Mouse (Mus musculus): ENCODE data around the gene Vav2.

Vav2 gene

GRCm38 (mm10) chr2:27247487-27247863, 179.4 kb downstream of the Vav2 start:
- DNase-seq, result no peak

- DNase-seq, result no peak
Measured at GRCm38 (mm10) chr2:27246712-27247486, 179.9 kb downstream of the Vav2 start.

GRCm38 (mm10) chr2:27245947-27246346, 180.9 kb downstream of the Vav2 start:
- no peak for DNase-seq

- DNase-seq, result peak; percentile 83
Measured at GRCm38 (mm10) chr2:27237342-27237741, 189.5 kb downstream of the Vav2 start.

DNA sequence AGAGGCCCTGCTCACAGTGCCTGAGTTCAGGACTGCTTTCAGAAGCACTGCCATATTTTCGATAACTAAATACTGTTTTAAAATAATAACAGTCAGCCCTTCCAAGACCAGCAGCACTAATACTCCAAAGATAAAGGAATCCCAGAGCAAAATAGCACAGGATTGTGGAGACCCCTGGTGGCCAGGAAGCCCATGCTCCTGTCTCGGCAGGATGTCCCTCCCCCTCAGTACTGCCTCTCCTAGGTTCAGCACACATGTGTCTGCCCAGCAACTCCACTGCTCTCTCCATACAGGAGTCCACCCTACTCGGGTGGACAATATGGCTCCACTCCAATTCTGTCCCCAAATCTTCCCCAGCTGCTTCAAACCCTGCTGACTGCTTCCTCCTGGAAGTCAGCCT, 191.1 kb downstream of the Vav2 start:
- peak; percentile 72 to 73 for DNase-seq

DNA sequence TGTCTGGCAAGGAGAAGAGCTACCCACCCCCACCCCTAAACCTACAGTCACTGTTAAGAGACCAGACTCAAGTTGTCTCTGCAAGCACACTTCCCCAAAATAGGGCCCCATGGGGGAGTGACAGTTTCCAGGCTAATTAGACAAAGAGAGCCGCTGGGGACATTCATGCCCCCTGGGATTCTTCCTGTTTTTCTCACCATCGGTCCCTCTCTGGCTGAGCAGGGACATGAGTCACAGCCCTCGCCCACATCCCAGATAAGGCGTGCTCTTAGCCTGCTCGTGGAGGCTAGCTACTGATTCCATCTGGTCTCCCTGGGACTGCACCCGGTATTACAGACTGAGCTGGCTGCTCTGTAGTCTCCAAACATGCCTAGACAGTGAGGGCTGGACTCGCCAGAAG, 194.5 kb downstream of the Vav2 start:
- DNase-seq, result peak; percentile 48 to 60

DNA sequence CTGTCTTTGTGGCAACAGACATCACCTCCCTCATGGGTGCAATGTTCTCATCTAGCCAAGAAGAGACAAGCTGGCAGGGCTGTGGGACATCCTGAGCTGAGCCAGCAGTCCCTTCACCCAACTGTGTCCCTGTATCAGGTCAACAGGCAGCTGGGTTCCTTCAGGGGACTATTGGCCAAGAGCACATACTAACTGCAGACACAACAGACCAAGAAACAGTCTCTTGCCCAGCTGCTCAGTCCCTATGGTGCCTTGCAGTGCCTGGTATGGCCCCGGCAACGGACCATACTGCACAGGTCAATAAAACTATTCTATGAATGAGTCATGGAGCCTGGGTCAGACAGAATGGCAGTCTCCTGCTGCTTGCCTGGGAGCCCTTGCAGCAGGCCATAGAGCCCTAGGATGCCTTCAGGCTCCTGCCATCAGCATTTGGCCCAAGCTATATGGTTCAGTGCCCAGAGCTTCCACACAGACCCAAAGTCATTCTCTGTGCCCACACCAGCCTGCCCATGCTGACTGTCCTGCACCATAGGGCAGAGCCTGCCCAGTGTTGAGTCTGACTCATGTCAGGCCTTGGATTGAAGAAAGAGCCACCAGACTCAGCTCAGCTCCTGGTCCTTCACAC, 197.2 kb downstream of the Vav2 start:
- DNase-seq, result no peak

DNA sequence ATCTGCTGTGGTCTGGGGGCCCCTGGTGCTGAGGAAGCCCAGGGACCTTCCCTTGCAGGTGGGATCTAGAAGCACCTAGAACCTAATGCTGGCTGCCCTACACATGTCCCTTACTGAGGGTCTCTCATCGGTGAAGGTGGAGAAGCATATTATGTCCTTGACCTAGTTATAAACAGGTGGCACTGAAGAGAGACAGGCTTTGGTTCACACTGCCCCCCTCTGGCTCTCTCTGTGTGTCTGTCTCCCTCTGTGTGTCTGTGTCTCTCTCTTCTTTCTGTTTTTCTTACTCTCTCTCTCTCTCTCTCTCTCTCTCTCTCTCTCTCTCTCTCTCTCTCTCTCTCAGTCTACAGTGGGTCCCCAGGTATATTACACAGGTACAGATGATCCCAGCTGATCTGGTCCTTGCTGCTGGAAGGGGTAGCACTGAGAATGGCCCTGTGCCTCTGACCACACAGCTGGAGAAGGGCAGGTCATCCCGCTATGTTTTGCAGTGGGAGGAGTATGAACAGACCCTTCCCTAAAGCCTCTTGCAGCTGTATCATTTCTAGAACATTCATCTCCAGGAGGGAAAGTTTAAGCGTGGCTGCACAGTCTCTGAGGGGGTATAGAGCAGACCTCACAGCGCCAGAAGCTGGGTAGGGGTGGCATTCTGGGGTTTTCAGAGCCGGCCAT, 197.9 kb downstream of the Vav2 start:
- DNase-seq, result no peak

DNA sequence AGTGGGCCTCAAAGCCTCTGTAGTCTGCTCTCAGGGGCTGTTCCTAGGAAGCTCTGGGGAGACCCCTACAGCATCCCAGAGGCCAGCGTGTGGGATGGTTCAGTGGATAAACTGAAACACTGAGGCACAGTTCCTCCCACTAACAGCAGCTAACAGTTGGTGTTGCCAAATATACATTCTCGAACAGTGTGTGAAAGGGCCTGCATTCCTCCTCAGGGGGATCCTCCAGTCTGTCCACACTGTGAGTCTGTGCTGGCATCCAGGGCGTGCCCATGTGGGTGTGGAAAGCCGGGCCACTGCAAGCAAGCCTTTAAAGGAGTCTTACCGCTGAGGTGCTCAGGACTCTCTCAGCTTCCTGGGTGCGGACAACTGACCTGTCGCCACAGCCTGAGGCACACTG, 200.3 kb downstream of the Vav2 start:
- DNase-seq, result no peak

DNA sequence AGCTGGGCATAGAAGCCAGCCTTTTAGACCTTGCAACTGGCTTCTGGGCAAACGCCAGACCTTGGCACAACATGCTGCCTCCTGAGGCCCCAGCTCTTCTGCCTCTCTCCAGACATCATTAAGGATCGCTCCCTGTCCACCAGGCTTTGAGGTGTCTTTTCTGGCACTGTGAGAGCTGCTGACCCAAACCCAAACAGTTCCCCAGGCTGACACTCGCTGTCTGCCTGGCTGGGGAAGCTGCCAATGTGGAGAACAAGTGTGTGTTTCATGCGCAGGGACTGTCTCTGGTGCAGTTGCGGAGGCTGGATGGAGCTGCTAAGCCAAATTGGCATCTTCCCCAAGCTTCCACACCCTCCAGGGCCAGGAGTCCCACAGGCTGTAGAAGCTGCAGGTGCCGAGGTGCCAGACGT, 203.8 kb downstream of the Vav2 start:
- DNase-seq, result no peak

GRCm38 (mm10) chr2:27218569-27218968, 208.3 kb downstream of the Vav2 start:
- no peak for DNase-seq

DNA sequence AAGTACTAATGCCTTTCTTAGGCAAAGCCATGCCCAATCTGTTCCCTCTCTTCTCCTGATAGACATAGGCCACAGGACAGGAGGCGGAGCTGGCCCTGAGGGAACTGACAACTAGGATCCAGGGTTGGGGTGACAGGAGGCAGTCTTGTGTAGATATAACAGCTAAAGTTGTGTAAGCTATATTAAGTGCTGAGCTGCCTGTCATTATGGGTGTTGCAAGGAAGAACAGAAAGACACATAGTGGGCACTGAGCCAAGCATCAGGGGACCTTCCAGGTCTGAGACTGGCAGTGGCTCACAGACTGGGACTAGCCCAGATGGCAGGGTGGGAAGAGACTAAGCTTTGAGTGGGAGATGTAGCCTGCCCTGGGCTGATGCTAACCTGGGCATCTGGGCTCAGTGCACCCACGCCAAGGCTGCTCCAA, 208.7 kb downstream of the Vav2 start:
- DNase-seq, result no peak

- DNase-seq, result no peak
Measured at GRCm38 (mm10) chr2:27215537-27215936, 211.3 kb downstream of the Vav2 start.

Measured in B cell, adult 2 months (primary cell).